Comparison of ENCODE assay signal across 8 mouse cellular contexts in the genomic region with DNA sequence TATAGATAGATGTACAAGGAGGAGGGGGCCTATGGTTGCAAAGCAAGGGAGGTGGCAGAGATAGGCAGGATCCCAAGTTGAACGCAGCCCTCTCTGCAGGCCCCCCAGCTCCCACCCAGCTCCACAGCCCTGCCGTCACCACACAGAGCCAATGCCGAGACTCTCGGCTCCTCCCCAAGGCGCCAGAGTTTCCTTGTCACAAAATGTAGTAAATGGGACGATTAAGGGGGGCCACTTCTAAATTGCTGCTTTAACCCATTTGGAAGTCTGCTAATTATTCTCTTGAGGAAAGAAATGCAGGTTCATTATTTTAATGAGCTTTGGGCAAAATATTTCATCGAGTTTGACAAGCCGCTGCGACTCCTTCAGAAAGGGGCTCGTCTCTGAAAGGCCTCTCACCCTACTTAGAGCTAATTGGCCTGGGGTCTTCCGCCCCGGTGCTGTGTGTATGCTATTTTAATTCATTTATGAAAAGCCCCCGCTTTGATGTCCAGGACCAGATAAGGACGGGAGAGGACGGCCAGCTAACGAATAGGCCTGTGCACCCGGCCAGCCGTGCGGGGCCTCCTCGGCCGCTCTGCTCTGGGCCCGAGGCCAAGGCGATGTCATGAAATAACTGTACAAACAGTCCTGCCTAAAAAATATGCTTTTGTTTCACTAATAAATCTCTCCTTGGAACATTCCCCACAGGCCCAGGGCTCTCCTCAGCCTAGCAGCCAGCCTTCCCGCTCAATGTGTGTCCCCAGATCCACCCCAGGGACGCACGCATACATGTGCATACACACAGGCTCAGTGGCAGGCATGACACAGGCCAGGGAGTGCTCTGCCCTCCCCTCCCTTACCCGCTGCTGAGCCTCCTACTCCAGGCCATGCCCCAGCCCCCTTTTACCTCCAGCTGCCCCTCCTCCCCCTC.
DNase-seq lines count a peak whose midpoint lies in the region; ATAC-seq lines count a peak whose summit lies in the region.

No protein-coding gene starts in this region.

- H3K36me3 ChIP-seq in hindbrain, embryonic 16.5 days (ENCODE audit: control insufficient read depth, insufficient read depth, low read length): no peaks in the 10 kb centered on the region
- H3K36me3 ChIP-seq in liver, embryonic 11.5 days (ENCODE audit: control insufficient read depth, insufficient read depth, low read length): no peaks in the 10 kb centered on the region
- no peaks in the 10 kb centered on the region for H3K36me3 ChIP-seq in neural tube, embryonic 13.5 days

- H3K9ac ChIP-seq in hindbrain, embryonic 16.5 days (ENCODE audit: low read depth, low read length): peak overlapping the region; percentile 38
- H3K9ac ChIP-seq in liver, embryonic 11.5 days (ENCODE audit: low read depth, low read length): no peak overlapping the region
- peak overlapping the region; percentile 10; the same call in 1 of the 2 replicates for H3K9ac ChIP-seq in neural tube, embryonic 13.5 days

- H3K27ac ChIP-seq in hindbrain, embryonic 16.5 days (ENCODE audit: low read depth, low read length): peak overlapping the region; percentile 67
- H3K27ac ChIP-seq in liver, embryonic 11.5 days (ENCODE audit: low read depth, low read length): peak overlapping the region; percentile 49; the same call in 1 of the 2 replicates
- H3K27ac ChIP-seq in neural tube, embryonic 13.5 days (replicated peaks): peak overlapping the region; percentile 63

- H3K4me2 ChIP-seq in hindbrain, embryonic 16.5 days (ENCODE audit: low read length): peak overlapping the region; percentile 10; the same call in 1 of the 2 replicates
- H3K4me2 ChIP-seq in liver, embryonic 11.5 days: no peak overlapping the region
- peak overlapping the region; percentile 20; the same call in 1 of the 2 replicates for H3K4me2 ChIP-seq in neural tube, embryonic 13.5 days

- peaks cover 5% of the 10 kb centered on the region; the same call in 1 of the 2 replicates for H3K9me3 ChIP-seq in hindbrain, embryonic 16.5 days (ENCODE audit: control insufficient read depth, low read length)
- H3K9me3 ChIP-seq in liver, embryonic 11.5 days (ENCODE audit: control insufficient read depth, low read length): no peaks in the 10 kb centered on the region
- no peaks in the 10 kb centered on the region for H3K9me3 ChIP-seq in neural tube, embryonic 13.5 days

- WGBS in hindbrain, embryonic 16.5 days: 21% methylated on average over 27 of the region's 27 CpGs
- WGBS in liver, embryonic 11.5 days: 70% methylated on average over 27 of the region's 27 CpGs
- 21% methylated on average over 27 of the region's 27 CpGs for WGBS in neural tube, embryonic 13.5 days

- no peaks in the 10 kb centered on the region for H3K27me3 ChIP-seq in hindbrain, embryonic 16.5 days (replicated peaks; ENCODE audit: control insufficient read depth, insufficient read depth, low read length)
- no peaks in the 10 kb centered on the region for H3K27me3 ChIP-seq in liver, embryonic 11.5 days (replicated peaks; ENCODE audit: control insufficient read depth, insufficient read depth, low read length)
- no peaks in the 10 kb centered on the region for H3K27me3 ChIP-seq in neural tube, embryonic 13.5 days

- intact Hi-C loops in gastrocnemius, postnatal 36 days (cut with DNase I): no loop called here

- H3K4me1 ChIP-seq in hindbrain, embryonic 16.5 days (ENCODE audit: control insufficient read depth, insufficient read depth, low read depth, low read length): peaks cover 19% of the 10 kb centered on the region
- H3K4me1 ChIP-seq in liver, embryonic 11.5 days (replicated peaks; ENCODE audit: control insufficient read depth, insufficient read depth, low read length): 0 out of 2 replicates have a peak, but pooled peaks cover 3% of the 10 kb centered on the region
- peaks cover 33% of the 10 kb centered on the region for H3K4me1 ChIP-seq in neural tube, embryonic 13.5 days (replicated peaks)

- ATAC-seq in hindbrain, embryonic 16.5 days: peak; percentile 82
- ATAC-seq in liver, embryonic 11.5 days (replicated peaks; ENCODE audit: low FRiP score): peak; percentile 43; the same call in 1 of the 2 replicates
- ATAC-seq in neural tube, embryonic 13.5 days (ENCODE audit: low read depth): peak; percentile 81
- ATAC-seq in megakaryocyte-erythroid progenitor cell, adult 5-6 weeks (replicated peaks; ENCODE audit: low FRiP score, low TSS enrichment, poor library complexity, severe bottlenecking): no peak
- no peak for ATAC-seq in activated CD4-positive, CD25-positive, alpha-beta regulatory T cell, adult 4 months

- no peak overlapping the region for H3K4me3 ChIP-seq in hindbrain, embryonic 16.5 days (ENCODE audit: low read length)
- no peak overlapping the region for H3K4me3 ChIP-seq in liver, embryonic 11.5 days (ENCODE audit: low read depth, low read length)
- H3K4me3 ChIP-seq in neural tube, embryonic 13.5 days: no peak overlapping the region

- DNase-seq in cerebellum, postnatal 10 days: peak; percentile 64 to 74
- no peak for DNase-seq in cerebellum, adult 11 months
- peak; percentile 47 to 75 for DNase-seq in gastrocnemius, postnatal 36 days
- DNase-seq in liver, embryonic 11.5 days (ENCODE audit: low spot score): no peak

Comparison
In these comparisons a context has a peak if more than half of its experiments do, and no peak if none do; other contexts are left out.
1. DNase-seq: peak in cerebellum, postnatal 10 days (2 of 2) and gastrocnemius, postnatal 36 days (2 of 2); none in cerebellum, adult 11 months (single experiment) and liver, embryonic 11.5 days (single experiment).
2. ATAC-seq: peak in hindbrain, embryonic 16.5 days (single experiment), liver, embryonic 11.5 days (single experiment) and neural tube, embryonic 13.5 days (single experiment); none in megakaryocyte-erythroid progenitor cell, adult 5-6 weeks (single experiment) and activated CD4-positive, CD25-positive, alpha-beta regulatory T cell, adult 4 months (single experiment).
3. Peak in every context shown above with its lines, with median percentiles within 50 percentile points of each other: H3K27ac ChIP-seq.